Mouse (Mus musculus) adrenal gland, adult 2 months (tissue): ENCODE measurements at regions not wholly inside any gene's neighbourhood (a gene's known extent, or its start where the extent isn't known, plus 50 kb on each side); places are given as distances from the start of the nearest gene placed in this dataset.

Experiments used
- DNase-seq: peaks from one replicate; pipeline ENCODE4 v3.0.0; 2021

GRCm38 (mm10) chr5:45925879-45926410, 68.5 kb upstream of the Lcorl start:
- DNase-seq, result no peak

GRCm38 (mm10) chr5:45923907-45924594, 66.6 kb upstream of the Lcorl start:
- no peak for DNase-seq
